Mouse (Mus musculus): ENCODE measurements at regions not wholly inside any gene's neighbourhood (a gene's known extent, or its start where the extent isn't known, plus 50 kb on each side); places are given as distances from the start of the nearest gene placed in this dataset.

DNA sequence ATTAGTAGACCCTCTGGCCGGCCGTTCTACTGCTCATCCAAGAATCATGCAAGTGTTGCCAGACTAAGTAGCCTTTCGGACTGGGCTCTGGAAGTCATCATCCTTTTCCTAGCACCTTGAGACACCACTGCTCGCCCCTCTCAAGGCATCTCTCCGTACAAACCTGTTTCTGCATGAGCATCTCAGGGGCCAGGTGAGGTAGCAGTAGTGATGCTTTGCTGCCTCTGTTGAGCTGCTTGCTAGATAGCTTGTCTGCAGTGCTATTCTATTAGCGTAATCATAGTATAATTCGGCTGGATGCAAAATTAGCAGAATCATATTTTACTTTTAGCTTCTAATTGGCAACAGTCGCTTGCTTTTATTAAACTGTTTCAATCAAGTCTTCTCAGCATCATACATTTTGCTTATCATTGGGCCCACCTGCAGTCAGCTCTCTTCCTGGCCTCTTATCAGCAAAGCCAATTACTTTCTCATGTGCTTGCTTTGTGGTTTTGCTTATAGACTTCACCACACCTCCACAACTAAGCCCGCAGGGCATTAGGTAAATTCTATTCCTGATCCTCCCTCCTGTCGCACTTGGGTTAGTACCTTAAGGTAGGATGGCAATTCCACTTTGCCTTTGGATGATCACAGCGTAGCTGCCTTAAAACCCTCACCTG lies 621.1 kb upstream of the Fam92a start:
- H3K27me3 ChIP-seq (ENCODE audit: control insufficient read depth, insufficient read depth, insufficient read length) = no peaks in the 10 kb centered on the region
- no peaks in the 10 kb centered on the region for H3K79me2 ChIP-seq (ENCODE audit: control insufficient read depth, insufficient read depth)
- H3K79me3 ChIP-seq (ENCODE audit: low read depth) = no peaks in the 10 kb centered on the region
- H3ac ChIP-seq (ENCODE audit: control insufficient read depth, insufficient read length, low read depth) = no peak overlapping the region
- no peak overlapping the region for H3K4me3 ChIP-seq (ENCODE audit: insufficient read depth, poor library complexity, severe bottlenecking)
- TF ChIP-seq MAX (IDR thresholded peaks at IDR 0.05) = no peak
- no peak for TF ChIP-seq FOSL1 (IDR thresholded peaks at IDR 0.05; ENCODE audit: insufficient read depth, low read length, poor library complexity, severe bottlenecking)
- TF ChIP-seq CEBPB (IDR thresholded peaks at IDR 0.05; ENCODE audit: low read depth) = no peak
- TF ChIP-seq MYOG (IDR thresholded peaks at IDR 0.05; ENCODE audit: control insufficient read depth, extremely low read depth, insufficient read length) = no peak
- H3K36me3 ChIP-seq (ENCODE audit: control insufficient read depth, insufficient read depth) = no peaks in the 10 kb centered on the region

DNA sequence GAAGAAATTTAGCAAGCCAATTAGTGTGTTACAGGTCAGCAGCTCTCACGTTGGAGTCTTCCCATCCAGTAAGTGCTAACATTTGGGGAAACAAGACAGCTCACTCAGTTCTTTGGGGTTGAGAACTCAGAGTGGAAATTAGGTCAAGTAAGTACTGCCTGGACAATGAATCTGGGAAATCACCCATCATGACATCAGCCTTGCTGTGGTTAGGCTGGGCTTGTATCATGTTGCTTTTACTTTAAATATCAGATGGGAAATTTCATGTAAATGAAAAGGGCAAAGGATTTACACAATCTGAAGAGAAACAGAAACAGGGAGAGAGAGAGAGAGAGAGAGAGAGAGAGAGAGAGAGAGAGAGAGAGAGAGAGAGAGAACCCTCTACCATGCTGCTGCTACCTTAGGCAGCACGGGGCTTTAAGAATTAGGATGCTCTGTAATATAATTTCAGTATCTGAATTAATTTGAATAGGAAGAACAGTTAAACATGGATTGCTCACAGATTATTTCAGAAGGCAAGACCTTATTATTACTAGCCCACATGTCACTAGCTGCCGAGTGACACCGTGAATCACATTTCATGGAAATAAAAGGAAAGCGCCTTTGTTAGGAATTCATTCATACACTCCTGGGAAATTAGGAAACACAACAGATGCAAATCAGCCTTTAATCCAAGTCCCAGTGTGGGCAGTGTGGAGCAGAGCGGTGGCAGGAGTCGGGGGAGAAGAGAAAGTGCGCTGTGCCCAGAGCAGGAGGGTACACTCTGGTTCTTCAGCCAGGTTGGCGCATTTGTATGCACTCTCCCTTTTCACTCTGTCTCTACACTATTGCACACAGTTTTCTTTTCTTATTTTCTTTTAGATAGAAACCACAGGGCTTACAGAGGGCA lies 620.2 kb upstream of the Fam92a start:
- H3K27me3 ChIP-seq (ENCODE audit: control insufficient read depth, insufficient read depth, insufficient read length) = no peaks in the 10 kb centered on the region
- no peaks in the 10 kb centered on the region for H3K79me3 ChIP-seq (ENCODE audit: low read depth)
- no peaks in the 10 kb centered on the region for H3K36me3 ChIP-seq (ENCODE audit: control insufficient read depth, insufficient read depth)
- no peak overlapping the region for H3ac ChIP-seq (ENCODE audit: control insufficient read depth, insufficient read length, low read depth)
- H3K79me2 ChIP-seq (ENCODE audit: control insufficient read depth, insufficient read depth) = no peaks in the 10 kb centered on the region
- TF ChIP-seq FOSL1 (IDR thresholded peaks at IDR 0.05; ENCODE audit: insufficient read depth, low read length, poor library complexity, severe bottlenecking) = no peak
- no peak for TF ChIP-seq MAX (IDR thresholded peaks at IDR 0.05)
- no peak for TF ChIP-seq CTCF (IDR thresholded peaks at IDR 0.05; ENCODE audit: control insufficient read depth, insufficient read depth, insufficient read length)
- no peak for TF ChIP-seq CEBPB (IDR thresholded peaks at IDR 0.05; ENCODE audit: low read depth)
- no peak for TF ChIP-seq MYOD1 (IDR thresholded peaks at IDR 0.05; ENCODE audit: control insufficient read depth, insufficient read length, low read depth)
- TF ChIP-seq USF1 (IDR thresholded peaks at IDR 0.05; ENCODE audit: low read depth) = no peak
- TF ChIP-seq MYOG (IDR thresholded peaks at IDR 0.05; ENCODE audit: control insufficient read depth, extremely low read depth, insufficient read length) = no peak
- H3K4me3 ChIP-seq (ENCODE audit: insufficient read depth, poor library complexity, severe bottlenecking) = no peak overlapping the region

DNA sequence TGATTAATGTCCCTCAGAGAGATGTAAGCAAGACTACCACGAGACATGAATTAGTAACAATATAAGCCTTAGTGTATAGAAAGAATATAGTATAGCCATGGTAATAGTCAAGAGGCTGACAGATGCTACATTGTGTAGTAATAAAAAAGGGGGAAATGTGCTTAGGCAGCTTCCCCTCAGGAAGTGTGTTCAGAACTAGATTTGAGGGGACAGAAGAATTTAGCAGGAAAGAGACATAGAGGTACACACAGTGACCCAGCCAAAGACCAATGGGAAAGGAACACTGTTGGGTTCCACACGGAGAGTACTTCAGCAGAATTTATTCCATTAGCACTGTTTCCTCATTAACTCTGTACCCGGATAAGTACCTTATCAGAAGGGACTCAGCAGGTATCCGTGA lies 614.0 kb upstream of the Fam92a start:
- no peak overlapping the region for H3K4me3 ChIP-seq (ENCODE audit: insufficient read depth, poor library complexity, severe bottlenecking)
- no peaks in the 10 kb centered on the region for H3K27me3 ChIP-seq (ENCODE audit: control insufficient read depth, insufficient read depth, insufficient read length)
- H3K79me2 ChIP-seq (ENCODE audit: control insufficient read depth, insufficient read depth) = no peaks in the 10 kb centered on the region
- no peaks in the 10 kb centered on the region for H3K79me3 ChIP-seq (ENCODE audit: low read depth)
- H3K36me3 ChIP-seq (ENCODE audit: control insufficient read depth, insufficient read depth) = no peaks in the 10 kb centered on the region
- TF ChIP-seq USF1 (IDR thresholded peaks at IDR 0.05; ENCODE audit: low read depth) = no peak
- TF ChIP-seq MYOD1 (IDR thresholded peaks at IDR 0.05; ENCODE audit: control insufficient read depth, insufficient read length, low read depth) = no peak
- no peak for TF ChIP-seq MYOG (IDR thresholded peaks at IDR 0.05; ENCODE audit: control insufficient read depth, extremely low read depth, insufficient read length)
- H3ac ChIP-seq (ENCODE audit: control insufficient read depth, insufficient read length, low read depth) = no peak overlapping the region

DNA sequence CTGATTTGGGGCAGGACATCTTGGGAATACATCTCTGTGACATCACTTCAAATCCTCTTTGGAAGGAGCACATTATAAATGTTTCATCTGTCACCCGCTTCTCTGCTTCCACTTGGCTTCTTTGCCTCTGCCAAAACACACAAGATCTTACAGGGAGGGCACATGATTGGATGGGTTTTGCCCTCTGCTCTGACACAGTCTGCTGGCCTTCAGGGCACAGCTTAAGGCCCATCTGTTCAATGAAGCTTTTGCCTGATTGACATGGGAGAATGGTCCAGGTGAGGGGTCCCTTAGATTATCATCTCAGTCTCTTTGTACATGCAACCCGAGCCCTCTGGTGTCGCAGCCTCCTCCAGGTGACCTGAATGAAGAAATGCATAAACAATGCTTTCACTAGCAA lies 612.7 kb upstream of the Fam92a start:
- Histone ChIP-seq H3K4me3 (ENCODE audit: insufficient read depth, poor library complexity, severe bottlenecking) (no peak overlapping the region), H3ac (ENCODE audit: control insufficient read depth, insufficient read length, low read depth) (no peak overlapping the region), H3K36me3 (ENCODE audit: control insufficient read depth, insufficient read depth) (no peaks in the 10 kb centered on the region), H3K79me2 (ENCODE audit: control insufficient read depth, insufficient read depth) (no peaks in the 10 kb centered on the region), H3K79me3 (ENCODE audit: low read depth) (no peaks in the 10 kb centered on the region), H3K27me3 (ENCODE audit: control insufficient read depth, insufficient read depth, insufficient read length) (no peaks in the 10 kb centered on the region)
- no peak for TF ChIP-seq USF1 (IDR thresholded peaks at IDR 0.05; ENCODE audit: low read depth)
- no peak for TF ChIP-seq MAX (IDR thresholded peaks at IDR 0.05)
- TF ChIP-seq MYOD1 (IDR thresholded peaks at IDR 0.05; ENCODE audit: control insufficient read depth, insufficient read length, low read depth) = no peak
- no peak for TF ChIP-seq FOSL1 (IDR thresholded peaks at IDR 0.05; ENCODE audit: insufficient read depth, low read length, poor library complexity, severe bottlenecking)
- no peak for TF ChIP-seq MYOG (IDR thresholded peaks at IDR 0.05; ENCODE audit: control insufficient read depth, extremely low read depth, insufficient read length)
- TF ChIP-seq CTCF (IDR thresholded peaks at IDR 0.05; ENCODE audit: control insufficient read depth, insufficient read depth, insufficient read length) = no peak
- TF ChIP-seq CEBPB (IDR thresholded peaks at IDR 0.05; ENCODE audit: low read depth) = no peak

DNA sequence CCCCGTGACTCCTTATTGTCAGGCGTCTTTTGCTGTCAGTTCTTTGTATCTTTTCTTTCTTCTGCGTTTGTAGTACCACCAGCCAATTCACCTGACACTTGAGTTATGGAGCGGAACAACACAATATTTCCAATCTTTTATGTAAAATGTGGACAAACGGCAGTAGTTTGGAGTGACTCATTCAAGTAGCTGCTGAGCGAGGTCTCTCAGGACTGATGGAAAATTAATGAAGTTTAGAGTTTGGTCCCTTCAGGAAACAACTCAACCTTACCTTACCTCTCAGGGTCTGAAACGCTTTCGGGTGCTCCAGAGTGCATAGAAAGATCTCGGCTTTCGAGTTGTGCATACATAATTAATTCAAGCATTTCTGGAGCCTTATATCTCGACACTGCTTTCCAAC lies 612.3 kb upstream of the Fam92a start:
- H3K79me2 ChIP-seq (ENCODE audit: control insufficient read depth, insufficient read depth) = no peaks in the 10 kb centered on the region
- H3K27me3 ChIP-seq (ENCODE audit: control insufficient read depth, insufficient read depth, insufficient read length) = no peaks in the 10 kb centered on the region
- no peak overlapping the region for H3K4me3 ChIP-seq (ENCODE audit: insufficient read depth, poor library complexity, severe bottlenecking)
- no peaks in the 10 kb centered on the region for H3K36me3 ChIP-seq (ENCODE audit: control insufficient read depth, insufficient read depth)
- no peak overlapping the region for H3ac ChIP-seq (ENCODE audit: control insufficient read depth, insufficient read length, low read depth)
- H3K79me3 ChIP-seq (ENCODE audit: low read depth) = no peaks in the 10 kb centered on the region
- TF ChIP-seq MYOD1 (IDR thresholded peaks at IDR 0.05; ENCODE audit: control insufficient read depth, insufficient read length, low read depth) (no peak), FOSL1 (IDR thresholded peaks at IDR 0.05; ENCODE audit: insufficient read depth, low read length, poor library complexity, severe bottlenecking) (no peak), CTCF (IDR thresholded peaks at IDR 0.05; ENCODE audit: control insufficient read depth, insufficient read depth, insufficient read length) (no peak), USF1 (IDR thresholded peaks at IDR 0.05; ENCODE audit: low read depth) (no peak), MYOG (IDR thresholded peaks at IDR 0.05; ENCODE audit: control insufficient read depth, extremely low read depth, insufficient read length) (no peak), CEBPB (IDR thresholded peaks at IDR 0.05; ENCODE audit: low read depth) (no peak), MAX (IDR thresholded peaks at IDR 0.05) (no peak)
